Mouse (Mus musculus): ENCODE measurements at regions not wholly inside any gene's neighbourhood (a gene's known extent, or its start where the extent isn't known, plus 50 kb on each side); places are given as distances from the start of the nearest gene placed in this dataset.

DNA sequence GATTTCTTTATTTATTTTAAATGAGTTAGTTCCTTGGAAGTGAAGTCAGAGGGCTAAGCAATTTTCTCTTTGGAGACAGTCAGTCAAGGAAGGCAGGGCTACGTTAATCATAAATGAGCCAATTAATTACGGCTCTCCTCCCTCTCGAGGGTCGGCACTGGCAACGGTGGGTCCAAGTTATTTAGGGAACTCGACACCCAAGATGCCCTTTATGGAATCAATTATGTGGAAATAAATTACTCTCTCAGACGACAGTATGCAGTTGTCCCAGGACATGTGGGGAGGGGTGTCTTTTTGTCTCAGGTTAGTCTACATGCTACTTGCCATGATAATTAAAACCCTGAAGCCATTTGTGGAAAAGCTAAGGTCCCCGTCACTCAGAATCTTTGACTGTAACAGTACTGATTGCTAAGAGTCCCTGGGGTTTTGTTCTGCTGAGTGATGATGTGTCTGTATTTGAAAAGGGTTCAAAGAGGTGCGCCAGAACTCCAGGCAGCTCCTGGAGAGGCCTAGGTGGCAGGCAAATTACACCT is 211.3 kb downstream of the Stk31 start:
- no peak for ATAC-seq (replicated peaks in 1 of 2; ENCODE audit: insufficient read depth in 1 of 2, low FRiP score in 2 of 2, low TSS enrichment in 1 of 2, low read depth in 1 of 2, poor library complexity in 2 of 2, severe bottlenecking in 2 of 2)

GRCm38 (mm10) chr6:49624080-49624479 is 198.4 kb upstream of the Npy start:
- ATAC-seq (replicated peaks in 1 of 2; ENCODE audit: insufficient read depth in 1 of 2, low FRiP score in 2 of 2, low TSS enrichment in 1 of 2, low read depth in 1 of 2, poor library complexity in 2 of 2, severe bottlenecking in 2 of 2) = no peak

GRCm38 (mm10) chr6:49624564-49624963 is 197.9 kb upstream of the Npy start:
- ATAC-seq (replicated peaks in 1 of 2; ENCODE audit: insufficient read depth in 1 of 2, low FRiP score in 2 of 2, low TSS enrichment in 1 of 2, low read depth in 1 of 2, poor library complexity in 2 of 2, severe bottlenecking in 2 of 2) = no peak

GRCm38 (mm10) chr6:49633470-49634095 is 188.9 kb upstream of the Npy start:
- no peak for ATAC-seq (replicated peaks in 1 of 2; ENCODE audit: insufficient read depth in 1 of 2, low FRiP score in 2 of 2, low TSS enrichment in 1 of 2, low read depth in 1 of 2, poor library complexity in 2 of 2, severe bottlenecking in 2 of 2)

DNA sequence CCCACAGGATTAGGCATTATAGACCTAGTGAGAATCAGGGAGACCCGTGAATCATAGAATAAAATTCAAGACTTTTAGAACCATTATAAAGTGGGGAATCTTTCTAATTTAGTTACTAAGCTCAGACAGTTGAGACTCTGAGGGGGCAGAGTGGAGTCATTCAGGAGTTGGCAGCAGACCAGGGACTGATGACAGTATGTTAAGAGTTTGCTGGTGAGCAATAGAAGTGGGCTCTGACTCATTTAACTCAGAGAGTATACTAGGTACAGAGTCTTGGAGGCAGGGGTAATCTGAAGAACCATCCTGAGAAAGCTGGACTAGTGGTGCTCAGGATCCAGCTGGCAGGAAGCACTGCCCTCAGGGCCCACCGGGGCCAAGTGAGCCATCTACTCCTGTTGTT is 184.9 kb upstream of the Npy start:
- ATAC-seq (replicated peaks in 1 of 2; ENCODE audit: insufficient read depth in 1 of 2, low FRiP score in 2 of 2, low TSS enrichment in 1 of 2, low read depth in 1 of 2, poor library complexity in 2 of 2, severe bottlenecking in 2 of 2) = no peak

DNA sequence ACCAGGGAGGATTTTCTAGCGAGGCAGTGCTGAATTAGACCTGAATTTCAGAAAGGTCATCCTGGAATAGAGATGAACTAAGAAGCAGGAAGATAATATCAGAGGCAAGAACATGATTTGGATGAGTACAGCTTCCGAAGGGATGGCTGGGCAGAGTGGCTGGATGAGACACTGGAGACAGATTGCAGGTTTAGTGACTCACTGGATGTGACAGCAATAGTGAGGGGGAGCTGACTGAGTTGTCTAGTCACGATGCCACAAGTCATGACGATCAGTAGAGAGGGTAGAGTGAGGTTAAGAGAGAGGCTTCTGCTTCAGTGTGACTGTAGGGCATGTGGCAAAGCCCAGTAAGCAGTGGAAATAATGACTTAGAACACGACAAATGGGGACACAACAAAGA is 181.3 kb upstream of the Npy start:
- no peak for ATAC-seq (replicated peaks in 1 of 2; ENCODE audit: insufficient read depth in 1 of 2, low FRiP score in 2 of 2, low TSS enrichment in 1 of 2, low read depth in 1 of 2, poor library complexity in 2 of 2, severe bottlenecking in 2 of 2)

DNA sequence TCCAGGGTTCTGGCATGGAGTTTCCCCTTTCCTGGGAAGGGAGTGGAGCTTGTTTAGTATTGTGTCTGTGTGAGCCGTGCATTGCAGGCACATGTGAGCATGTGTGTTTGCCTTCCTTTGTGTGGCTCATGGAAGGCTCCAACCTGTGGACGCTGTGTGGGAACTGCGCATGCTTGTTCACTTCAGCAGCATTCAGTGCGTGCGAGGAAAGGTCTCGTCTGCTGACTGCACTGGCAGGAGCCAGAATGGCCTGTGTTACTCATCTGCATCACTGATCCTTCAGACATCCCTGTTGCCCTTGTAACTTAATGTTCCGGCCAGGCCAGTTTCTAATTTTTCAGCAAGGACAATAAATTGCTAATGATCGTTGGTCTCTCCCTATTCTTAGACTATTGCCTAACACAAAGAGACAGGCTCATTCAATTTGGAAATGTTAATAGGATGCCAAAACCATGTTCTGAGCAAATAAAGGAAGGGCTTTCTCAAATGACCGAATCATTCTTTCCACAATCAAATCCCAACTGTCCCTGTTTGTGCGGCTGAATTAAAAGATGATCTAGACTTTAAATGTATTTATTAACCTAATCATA is 167.9 kb upstream of the Npy start:
- no peak for ATAC-seq (replicated peaks in 1 of 2; ENCODE audit: insufficient read depth in 1 of 2, low FRiP score in 2 of 2, low TSS enrichment in 1 of 2, low read depth in 1 of 2, poor library complexity in 2 of 2, severe bottlenecking in 2 of 2)

DNA sequence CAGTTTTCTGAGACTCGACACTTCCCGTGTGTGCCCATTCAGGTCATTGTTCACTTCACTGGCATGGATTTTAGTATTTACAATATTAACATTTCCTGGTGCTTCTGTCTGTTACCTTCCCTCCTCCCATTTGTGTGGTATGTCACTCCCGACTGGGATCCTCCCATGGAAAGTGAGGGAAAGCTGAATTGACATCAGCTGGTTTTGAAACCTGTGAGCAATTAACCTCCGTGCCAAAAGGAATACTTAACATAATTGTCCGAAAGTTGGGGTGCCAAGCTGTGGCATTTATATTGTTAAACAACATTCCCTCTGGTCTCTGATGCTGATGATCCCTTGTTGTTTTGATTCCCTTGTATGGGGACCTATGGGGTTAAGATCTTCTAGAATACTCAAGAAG is 167.3 kb upstream of the Npy start:
- ATAC-seq (replicated peaks in 1 of 2; ENCODE audit: insufficient read depth in 1 of 2, low FRiP score in 2 of 2, low TSS enrichment in 1 of 2, low read depth in 1 of 2, poor library complexity in 2 of 2, severe bottlenecking in 2 of 2) = no peak

DNA sequence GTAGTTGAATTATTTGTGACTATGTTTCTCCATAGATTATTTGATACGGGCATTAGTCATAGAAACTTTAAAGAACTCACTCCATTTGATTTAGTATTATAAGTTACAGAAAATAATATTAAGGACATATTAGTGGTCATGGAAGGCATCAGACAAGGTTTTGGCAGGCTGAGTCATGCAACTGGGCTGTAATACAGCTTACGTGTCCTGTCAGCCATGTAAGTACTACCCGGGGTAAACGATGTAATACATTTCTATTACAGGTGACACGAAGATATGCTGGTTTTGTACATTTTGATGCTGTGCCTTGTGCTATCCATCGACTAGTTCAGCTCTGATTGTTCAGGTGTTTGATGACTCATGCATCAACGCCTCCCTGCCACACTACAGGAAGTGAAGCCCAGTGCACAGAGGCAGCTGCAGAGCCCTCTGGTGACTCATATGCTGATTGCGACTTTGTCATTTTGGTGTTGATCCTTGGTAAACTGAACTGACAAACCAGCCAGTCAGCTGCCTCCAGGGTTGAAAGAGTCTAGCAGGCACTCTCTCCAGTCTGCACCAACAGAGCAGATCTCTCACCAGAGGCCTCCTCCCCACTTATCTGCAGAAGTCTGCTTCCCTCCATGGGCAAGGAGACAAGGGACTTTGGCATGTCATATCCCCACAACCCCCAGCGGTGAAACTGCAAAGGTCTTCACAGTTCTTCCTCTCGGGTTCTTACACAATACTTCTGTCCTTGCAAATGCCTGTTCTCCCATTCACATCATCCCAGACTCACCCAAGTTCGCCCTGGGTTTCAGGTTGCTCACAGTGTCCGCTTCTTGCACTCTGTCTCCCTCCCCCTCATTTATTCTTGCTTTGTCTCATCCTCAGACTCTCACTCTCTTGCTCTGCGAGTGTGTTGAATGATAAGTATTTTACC is 165.9 kb upstream of the Npy start:
- ATAC-seq (replicated peaks in 1 of 2; ENCODE audit: insufficient read depth in 1 of 2, low FRiP score in 2 of 2, low TSS enrichment in 1 of 2, low read depth in 1 of 2, poor library complexity in 2 of 2, severe bottlenecking in 2 of 2) = peak; percentile 25 to 62; a peak in 2 of 4 replicates

- no peak for ATAC-seq (replicated peaks in 1 of 2; ENCODE audit: insufficient read depth in 1 of 2, low FRiP score in 2 of 2, low TSS enrichment in 1 of 2, low read depth in 1 of 2, poor library complexity in 2 of 2, severe bottlenecking in 2 of 2)
These were observed 164.5 kb upstream of the Npy start for GRCm38 (mm10) chr6:49657988-49658387.

DNA sequence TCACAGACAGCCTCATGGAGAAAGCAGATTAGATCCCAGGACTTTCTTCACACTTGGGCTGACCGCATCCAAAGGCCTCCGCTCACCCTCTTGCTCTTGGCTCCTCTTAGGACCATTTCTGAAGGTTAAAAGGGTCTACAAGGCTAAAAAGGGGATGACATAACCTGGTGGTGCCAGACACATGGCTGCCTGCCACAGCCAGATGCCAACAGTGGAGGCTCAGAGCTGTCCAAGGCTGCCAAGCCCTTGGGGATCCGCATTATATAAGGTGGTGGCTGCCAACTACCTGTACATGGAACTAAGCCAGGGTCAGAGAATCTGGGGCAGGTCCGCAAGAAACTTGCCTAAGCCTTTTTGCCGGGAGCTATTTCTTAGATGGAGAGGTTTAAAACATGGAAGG is 151.5 kb upstream of the Npy start:
- no peak for ATAC-seq (replicated peaks in 1 of 2; ENCODE audit: insufficient read depth in 1 of 2, low FRiP score in 2 of 2, low TSS enrichment in 1 of 2, low read depth in 1 of 2, poor library complexity in 2 of 2, severe bottlenecking in 2 of 2)

GRCm38 (mm10) chr6:49671912-49672311 is 150.6 kb upstream of the Npy start:
- ATAC-seq (replicated peaks in 1 of 2; ENCODE audit: insufficient read depth in 1 of 2, low FRiP score in 2 of 2, low TSS enrichment in 1 of 2, low read depth in 1 of 2, poor library complexity in 2 of 2, severe bottlenecking in 2 of 2) = no peak

GRCm38 (mm10) chr6:49686776-49687175 is 135.7 kb upstream of the Npy start:
- no peak for ATAC-seq (replicated peaks in 1 of 2; ENCODE audit: insufficient read depth in 1 of 2, low FRiP score in 2 of 2, low TSS enrichment in 1 of 2, low read depth in 1 of 2, poor library complexity in 2 of 2, severe bottlenecking in 2 of 2)

GRCm38 (mm10) chr6:49692032-49692539 is 130.4 kb upstream of the Npy start:
- ATAC-seq (replicated peaks in 1 of 2; ENCODE audit: insufficient read depth in 1 of 2, low FRiP score in 2 of 2, low TSS enrichment in 1 of 2, low read depth in 1 of 2, poor library complexity in 2 of 2, severe bottlenecking in 2 of 2) = peak; percentile 22 to 32; a peak in 2 of 4 replicates

DNA sequence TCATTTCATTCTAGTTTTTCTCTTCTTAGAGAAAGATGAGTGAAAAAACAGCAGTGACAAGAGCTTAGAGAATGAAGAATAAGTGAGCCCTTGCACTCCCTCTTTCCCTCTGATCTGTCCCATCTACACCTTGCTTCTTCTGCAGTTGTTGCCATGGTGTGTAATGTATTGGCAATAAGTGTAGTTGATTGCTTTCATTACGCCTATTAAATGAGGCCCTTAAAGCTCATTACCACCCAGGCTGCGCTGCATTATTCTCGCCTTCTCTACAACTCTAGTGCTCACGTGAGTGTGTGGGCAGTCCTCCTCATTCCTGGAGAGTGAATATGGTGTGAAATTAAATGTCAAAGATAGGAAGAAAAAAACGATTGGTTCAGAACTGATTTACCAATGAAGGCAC is 127.7 kb upstream of the Npy start:
- ATAC-seq (replicated peaks in 1 of 2; ENCODE audit: insufficient read depth in 1 of 2, low FRiP score in 2 of 2, low TSS enrichment in 1 of 2, low read depth in 1 of 2, poor library complexity in 2 of 2, severe bottlenecking in 2 of 2) = no peak

DNA sequence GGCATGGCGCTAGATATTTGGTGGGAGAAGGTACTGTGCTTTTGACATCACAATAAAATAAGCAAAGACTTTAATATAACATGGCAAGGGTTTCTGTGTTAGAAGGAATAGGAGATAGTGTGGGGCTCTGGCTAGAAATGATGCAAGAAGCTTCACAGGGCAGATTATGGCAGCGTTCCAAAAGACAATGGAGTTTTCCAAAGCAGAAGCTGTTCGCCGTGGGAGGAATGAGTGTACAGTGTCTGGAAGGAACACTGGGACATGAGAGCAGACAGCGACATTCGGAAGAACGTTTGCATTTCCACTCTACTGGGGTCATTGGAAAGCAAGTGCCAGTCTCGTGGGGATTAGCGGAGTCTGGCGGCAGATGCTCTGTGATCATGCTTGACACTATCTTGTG is 125.5 kb upstream of the Npy start:
- ATAC-seq (replicated peaks in 1 of 2; ENCODE audit: insufficient read depth in 1 of 2, low FRiP score in 2 of 2, low TSS enrichment in 1 of 2, low read depth in 1 of 2, poor library complexity in 2 of 2, severe bottlenecking in 2 of 2) = no peak

DNA sequence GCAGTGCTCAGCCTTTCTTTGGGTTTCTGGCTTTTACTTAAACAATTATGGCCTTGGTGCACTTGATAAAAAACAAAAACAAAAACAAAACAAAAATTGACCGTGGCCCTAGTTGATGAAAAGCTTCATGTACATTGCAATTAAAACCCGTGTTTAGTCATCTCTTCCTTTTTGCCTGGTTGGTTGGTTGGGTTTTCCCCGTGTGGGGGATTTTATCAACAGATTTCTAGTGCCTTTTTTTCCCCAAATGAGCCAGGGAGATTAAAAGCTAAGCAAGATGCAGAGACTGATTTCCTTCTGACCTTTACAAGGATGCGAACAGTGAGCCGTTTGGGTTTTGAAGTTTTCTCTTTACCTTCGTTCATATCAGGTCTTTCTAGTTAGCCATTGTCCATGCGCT is 121.1 kb upstream of the Npy start:
- ATAC-seq (replicated peaks in 1 of 2; ENCODE audit: insufficient read depth in 1 of 2, low FRiP score in 2 of 2, low TSS enrichment in 1 of 2, low read depth in 1 of 2, poor library complexity in 2 of 2, severe bottlenecking in 2 of 2) = no peak

DNA sequence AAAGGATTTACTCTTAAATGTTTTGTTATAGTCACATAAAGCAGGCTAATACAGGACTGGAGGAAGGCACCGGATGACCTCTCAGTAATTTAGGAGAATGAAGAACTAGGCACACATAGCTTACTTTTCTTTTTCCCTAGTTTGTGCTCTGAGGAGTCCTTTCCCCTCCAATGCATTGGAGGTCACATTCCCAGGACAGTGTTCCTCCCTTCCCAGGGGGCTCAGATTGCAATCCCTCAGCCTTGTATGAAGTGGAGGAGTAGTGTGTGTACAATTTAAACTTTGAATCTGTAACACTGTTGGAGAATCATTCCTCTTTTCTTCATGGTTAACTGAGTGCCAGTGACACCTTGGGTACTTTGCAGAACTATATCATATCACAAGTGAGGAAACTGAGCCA is 109.5 kb upstream of the Npy start:
- no peak for ATAC-seq (replicated peaks in 1 of 2; ENCODE audit: insufficient read depth in 1 of 2, low FRiP score in 2 of 2, low TSS enrichment in 1 of 2, low read depth in 1 of 2, poor library complexity in 2 of 2, severe bottlenecking in 2 of 2)

All from hematopoietic stem cell, adult 5-6 weeks (primary cell).